Mouse (Mus musculus) MEL (cell line): Measurements from ENCODE around the gene Axdnd1.
A peak's percentile ranks its signal among the peaks of the same experiment; 100 is the strongest.

Source experiments
- BHLHE40 ChIP-seq: IDR thresholded peaks from 2 replicates; pipeline ENCODE4 v1.6.1; 2012; ENCODE audit warnings: low read depth, mild to moderate bottlenecking, inconsistent platforms, low read length, improper control_type of control experiment, borderline replicate concordance
- CTCF ChIP-seq, 3 experiments: IDR thresholded peaks in 2 of 3; conservative IDR thresholded peaks in 1 of 3; 2 replicates each; pipeline ENCODE4 v1.5.1; 2011 to 2012; ENCODE audit warnings: low read length in 3 of 3, low read depth in 2 of 3, mild to moderate bottlenecking in 2 of 3, improper control_type of control experiment in 1 of 3, inconsistent platforms in 1 of 3, mixed read lengths in 1 of 3, moderate library complexity in 1 of 3; ENCODE audit not compliant: control insufficient read depth in 1 of 3, insufficient read depth in 1 of 3, poor library complexity in 1 of 3, severe bottlenecking in 1 of 3
- E2F4 ChIP-seq: IDR thresholded peaks from 2 replicates; pipeline ENCODE4 v1.6.1; 2011; ENCODE audit warnings: low read depth, low read length, improper control_type of control experiment, borderline replicate concordance
- NELFE ChIP-seq: IDR thresholded peaks from 2 replicates; pipeline ENCODE4 v1.6.1; 2011; ENCODE audit warnings: low read depth, low read length, improper control_type of control experiment
- POLR2A ChIP-seq, 2 experiments: IDR thresholded peaks; 2 replicates each; pipeline ENCODE4 v1.6.1; 2011 to 2012; ENCODE audit warnings: low read length in 2 of 2, mild to moderate bottlenecking in 2 of 2, control low read depth in 1 of 2, improper control_type of control experiment in 1 of 2, low read depth in 1 of 2, moderate library complexity in 1 of 2; ENCODE audit not compliant: control insufficient read depth in 1 of 2, insufficient read depth in 1 of 2, poor library complexity in 1 of 2
- POLR2AphosphoS5 ChIP-seq: IDR thresholded peaks from 2 replicates; pipeline ENCODE4 v1.6.1; 2012; ENCODE audit warnings: low read depth, borderline replicate concordance, mild to moderate bottlenecking, inconsistent platforms, low read length, moderate library complexity, mixed read lengths
- SIN3A ChIP-seq: IDR thresholded peaks from 2 replicates; pipeline ENCODE4 v1.6.1; 2012; ENCODE audit warnings: low read length, improper control_type of control experiment, inconsistent platforms
- TCF12 ChIP-seq: IDR thresholded peaks from 2 replicates; pipeline ENCODE4 v1.6.1; 2014; ENCODE audit warnings: low read depth, mild to moderate bottlenecking, inconsistent platforms, low read length, improper control_type of control experiment, moderate library complexity
- USF1 ChIP-seq: IDR thresholded peaks from 2 replicates; pipeline ENCODE4 v1.6.1; 2014; ENCODE audit warnings: low read depth, mild to moderate bottlenecking, inconsistent platforms, low read length, improper control_type of control experiment, moderate library complexity
- ZKSCAN1 ChIP-seq: IDR thresholded peaks from 2 replicates; pipeline ENCODE4 v1.6.1; 2012; ENCODE audit warnings: low read depth, mild to moderate bottlenecking, inconsistent platforms, low read length, improper control_type of control experiment, moderate library complexity

DNA sequence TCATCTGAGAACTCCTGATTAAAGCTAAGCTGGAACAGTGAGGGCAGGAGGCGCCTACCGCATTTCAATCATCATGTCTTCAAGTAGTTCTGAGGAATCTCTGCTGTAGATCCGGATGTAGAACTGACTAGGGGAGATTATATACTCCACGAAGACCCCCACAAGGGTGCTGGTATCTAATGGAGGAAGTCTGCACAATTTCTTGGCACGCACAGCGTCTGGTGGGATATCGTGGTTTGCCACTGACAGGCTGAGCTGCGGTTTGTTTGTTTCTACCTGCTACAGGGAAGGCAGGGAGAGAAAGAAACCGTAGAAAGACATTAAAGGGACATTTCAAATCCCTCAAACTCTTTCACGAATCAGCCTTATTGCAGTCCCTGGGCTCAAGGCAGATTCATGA is 136.8 kb downstream of the Axdnd1 start:
- no peak for TF ChIP-seq USF1
- no peak for TF ChIP-seq E2F4
- TF ChIP-seq NELFE: no peak
- TF ChIP-seq TCF12: peak; percentile 78
- TF ChIP-seq SIN3A: peak; percentile 45
- TF ChIP-seq POLR2A (IDR thresholded peaks at IDR 0.05; ENCODE audit: control insufficient read depth in 1 of 2, insufficient read depth in 1 of 2, low read depth in 1 of 2, low read length in 2 of 2, poor library complexity in 1 of 2): no peak
- no peak for TF ChIP-seq POLR2AphosphoS5
- TF ChIP-seq CTCF (IDR thresholded peaks at IDR 0.05 in 2 of 3, conservative IDR thresholded peaks at IDR 0.05 in 1 of 3; ENCODE audit: control insufficient read depth in 1 of 3, insufficient read depth in 1 of 3, low read depth in 2 of 3, low read length in 3 of 3, poor library complexity in 1 of 3, severe bottlenecking in 1 of 3): no peak
- peak; percentile 60; the same call in 1 of the 2 replicates for TF ChIP-seq BHLHE40
- TF ChIP-seq ZKSCAN1: no peak
